Mouse (Mus musculus): ENCODE measurements around the gene Gm26602. TPM values are rescaled to one million over a fixed set of nuclear protein-coding genes. Genes with fewer than 3 reads are reported as not detected.
A peak's percentile ranks its signal among the peaks of the same experiment; 100 is the strongest.

The Gm26602 gene
- polyA plus RNA-seq, 1 experiment from 2014 or later: 8.9 TPM

GRCm38 (mm10) chr10:79940749-79941148, 30.1 kb downstream of the Gm26602 start:
- no peak for TF ChIP-seq CTCF (IDR thresholded peaks at IDR 0.05; ENCODE audit: low read depth)
- TF ChIP-seq EP300 (optimal IDR thresholded peaks at IDR 0.05): no peak
- ATAC-seq (ENCODE audit: low FRiP score, low TSS enrichment): no peak
- no peak for DNase-seq (ENCODE audit: low spot score)

GRCm38 (mm10) chr10:79942988-79943387, 32.3 kb downstream of the Gm26602 start:
- Histone ChIP-seq H3K36me3 (ENCODE audit: control insufficient read depth, insufficient read depth, low read length) (no peaks in the 10 kb centered on the region), H3K27ac (replicated peaks) (peak overlapping the region; percentile 61), H3K27me3 (ENCODE audit: control insufficient read depth, insufficient read depth, low read length) (no peaks in the 10 kb centered on the region), H3K4me1 (replicated peaks; ENCODE audit: control insufficient read depth, insufficient read depth) (peaks cover 5% of the 10 kb centered on the region; the same call in 1 of the 2 replicates), H3K9ac (ENCODE audit: low read length) (0 out of 2 replicates have a peak overlapping the region, but pooled peaks have one; percentile 9), H3K4me3 (ENCODE audit: low read depth, low read length) (no peak overlapping the region), H3K4me2 (replicated peaks; ENCODE audit: low read depth) (no peak overlapping the region), H3K9me3 (ENCODE audit: control insufficient read depth, low read length) (no peaks in the 10 kb centered on the region)
- no peak for TF ChIP-seq EP300 (optimal IDR thresholded peaks at IDR 0.05)
- TF ChIP-seq CTCF (IDR thresholded peaks at IDR 0.05; ENCODE audit: low read depth): no peak
- DNase-seq (ENCODE audit: low spot score) (no peak), ATAC-seq (ENCODE audit: low FRiP score, low TSS enrichment) (no peak)
- 81% methylated on average over 1 of the region's 1 CpGs for WGBS

More at GRCm38 (mm10) chr10:79940749-79941148, 30.1 kb downstream of the Gm26602 start:
- 64% methylated on average over 7 of the region's 7 CpGs for WGBS
- Histone ChIP-seq H3K27me3 (ENCODE audit: control insufficient read depth, insufficient read depth, low read length) (no peaks in the 10 kb centered on the region), H3K36me3 (ENCODE audit: control insufficient read depth, insufficient read depth, low read length) (no peaks in the 10 kb centered on the region), H3K4me3 (ENCODE audit: low read depth, low read length) (no peak overlapping the region), H3K4me1 (replicated peaks; ENCODE audit: control insufficient read depth, insufficient read depth) (0 out of 2 replicates have a peak, but pooled peaks cover 6% of the 10 kb centered on the region), H3K27ac (replicated peaks) (no peak overlapping the region), H3K9ac (ENCODE audit: low read length) (no peak overlapping the region), H3K4me2 (replicated peaks; ENCODE audit: low read depth) (no peak overlapping the region), H3K9me3 (ENCODE audit: control insufficient read depth, low read length) (no peaks in the 10 kb centered on the region)

GRCm38 (mm10) chr10:79943471-79943901, 32.8 kb downstream of the Gm26602 start:
- H3K27ac ChIP-seq (replicated peaks): peak overlapping the region; percentile 86
- no peaks in the 10 kb centered on the region for H3K36me3 ChIP-seq (ENCODE audit: control insufficient read depth, insufficient read depth, low read length)
- no peak overlapping the region for H3K4me2 ChIP-seq (replicated peaks; ENCODE audit: low read depth)
- no peak overlapping the region for H3K4me3 ChIP-seq (ENCODE audit: low read depth, low read length)
- H3K4me1 ChIP-seq (replicated peaks; ENCODE audit: control insufficient read depth, insufficient read depth): peaks cover 5% of the 10 kb centered on the region; the same call in 1 of the 2 replicates
- H3K27me3 ChIP-seq (ENCODE audit: control insufficient read depth, insufficient read depth, low read length): no peaks in the 10 kb centered on the region
- DNase-seq (ENCODE audit: low spot score) (peak; percentile 79), ATAC-seq (ENCODE audit: low FRiP score, low TSS enrichment) (peak; percentile 59)
- TF ChIP-seq CTCF (IDR thresholded peaks at IDR 0.05; ENCODE audit: low read depth) (no peak), EP300 (optimal IDR thresholded peaks at IDR 0.05) (no peak)
- H3K9ac ChIP-seq (ENCODE audit: low read length): no peak overlapping the region
- no peaks in the 10 kb centered on the region for H3K9me3 ChIP-seq (ENCODE audit: control insufficient read depth, low read length)
- 44% methylated on average over 9 of the region's 9 CpGs for WGBS

GRCm38 (mm10) chr10:79945507-79946234, 35.0 kb downstream of the Gm26602 start:
- Histone ChIP-seq H3K36me3 (ENCODE audit: control insufficient read depth, insufficient read depth, low read length) (peaks cover 8% of the 10 kb centered on the region), H3K4me1 (replicated peaks; ENCODE audit: control insufficient read depth, insufficient read depth) (peaks cover 5% of the 10 kb centered on the region; the same call in 1 of the 2 replicates), H3K27ac (replicated peaks) (peak overlapping the region; percentile 86), H3K4me3 (ENCODE audit: low read depth, low read length) (no peak overlapping the region), H3K27me3 (ENCODE audit: control insufficient read depth, insufficient read depth, low read length) (no peaks in the 10 kb centered on the region), H3K4me2 (replicated peaks; ENCODE audit: low read depth) (peak overlapping the region; percentile 11; the same call in 1 of the 2 replicates), H3K9ac (ENCODE audit: low read length) (0 out of 2 replicates have a peak overlapping the region, but pooled peaks have one; percentile 18), H3K9me3 (ENCODE audit: control insufficient read depth, low read length) (no peaks in the 10 kb centered on the region)
- DNase-seq (ENCODE audit: low spot score) (peak; percentile 84), ATAC-seq (ENCODE audit: low FRiP score, low TSS enrichment) (peak; percentile 84)
- TF ChIP-seq EP300 (optimal IDR thresholded peaks at IDR 0.05) (no peak), CTCF (IDR thresholded peaks at IDR 0.05; ENCODE audit: low read depth) (no peak)
- 40% methylated on average over 16 of the region's 16 CpGs for WGBS

DNA sequence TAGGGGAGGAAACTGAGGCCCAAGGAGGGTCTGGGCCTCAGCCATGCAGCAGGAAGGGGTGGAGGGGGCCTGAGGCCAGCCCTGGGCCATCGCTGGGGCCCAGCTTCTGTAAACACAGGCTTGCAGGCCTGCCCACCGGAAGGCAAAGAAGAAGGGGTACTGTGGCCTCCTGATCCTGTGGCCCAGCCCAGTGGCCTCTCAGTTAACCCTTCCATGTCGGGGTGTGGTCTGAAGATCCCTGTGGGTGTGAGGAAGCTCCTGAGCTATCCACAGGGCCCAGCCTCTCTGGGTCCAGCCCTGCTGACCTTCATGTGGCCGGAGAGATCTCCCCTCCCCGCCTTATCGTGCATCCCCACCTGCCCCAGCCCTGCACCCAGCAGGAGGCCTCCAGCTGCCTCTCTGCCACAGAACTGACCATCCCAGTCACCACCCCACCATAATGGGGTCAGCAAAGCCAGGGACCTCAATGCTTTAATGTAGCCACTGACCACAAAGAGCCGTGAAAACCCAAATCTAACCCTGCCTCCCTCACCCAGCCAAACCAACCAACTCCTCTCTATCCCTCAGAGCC, 36.2 kb downstream of the Gm26602 start:
- H3K4me1 ChIP-seq (replicated peaks; ENCODE audit: control insufficient read depth, insufficient read depth): peaks cover 5% of the 10 kb centered on the region; the same call in 1 of the 2 replicates
- ATAC-seq (ENCODE audit: low FRiP score, low TSS enrichment) (peak; percentile 7; the same call in 1 of the 2 replicates), DNase-seq (ENCODE audit: low spot score) (no peak)
- peak overlapping the region; percentile 41 for H3K9ac ChIP-seq (ENCODE audit: low read length)
- peak overlapping the region; percentile 86 for H3K27ac ChIP-seq (replicated peaks)
- H3K4me2 ChIP-seq (replicated peaks; ENCODE audit: low read depth): peak overlapping the region; percentile 31
- whole genome bisulfite sequencing: 29% methylated on average over 7 of the region's 7 CpGs
- no peak overlapping the region for H3K4me3 ChIP-seq (ENCODE audit: low read depth, low read length)
- no peaks in the 10 kb centered on the region for H3K27me3 ChIP-seq (ENCODE audit: control insufficient read depth, insufficient read depth, low read length)
- H3K36me3 ChIP-seq (ENCODE audit: control insufficient read depth, insufficient read depth, low read length): peaks cover 18% of the 10 kb centered on the region
- H3K9me3 ChIP-seq (ENCODE audit: control insufficient read depth, low read length): no peaks in the 10 kb centered on the region
- TF ChIP-seq CTCF (IDR thresholded peaks at IDR 0.05; ENCODE audit: low read depth) (no peak), EP300 (optimal IDR thresholded peaks at IDR 0.05) (no peak)
